Mouse (Mus musculus): ENCODE data around the gene Mipol1.

GRCm38 (mm10) chr12:57275456-57275855, 45.2 kb downstream of the Mipol1 start:
- no peak for TF ChIP-seq POLR2A (IDR thresholded peaks at IDR 0.05; ENCODE audit: extremely low read depth, insufficient read depth, low read length)
- TF ChIP-seq CTCF (IDR thresholded peaks at IDR 0.05; ENCODE audit: low read depth, low read length) = no peak
